Mouse (Mus musculus): ENCODE measurements at regions not wholly inside any gene's neighbourhood (a gene's known extent, or its start where the extent isn't known, plus 50 kb on each side); places are given as distances from the start of the nearest gene placed in this dataset.

GRCm38 (mm10) chr12:56005846-56006245 is 169.7 kb downstream of the Brms1l start:
- TF ChIP-seq POLR2A (IDR thresholded peaks at IDR 0.05; ENCODE audit: control insufficient read depth, low read depth, low read length) (no peak), CTCF (IDR thresholded peaks at IDR 0.05; ENCODE audit: control insufficient read depth, insufficient read depth, insufficient replicate concordance, low read depth, low read length) (no peak)
